Mouse (Mus musculus): ENCODE data around the gene Cd3eap. TPM values are rescaled to one million over a fixed set of nuclear protein-coding genes. Genes with fewer than 3 reads are reported as not detected.

Cd3eap gene
- polyA plus RNA-seq, 1 experiment from 2014 or later, result 19.5 TPM

DNA sequence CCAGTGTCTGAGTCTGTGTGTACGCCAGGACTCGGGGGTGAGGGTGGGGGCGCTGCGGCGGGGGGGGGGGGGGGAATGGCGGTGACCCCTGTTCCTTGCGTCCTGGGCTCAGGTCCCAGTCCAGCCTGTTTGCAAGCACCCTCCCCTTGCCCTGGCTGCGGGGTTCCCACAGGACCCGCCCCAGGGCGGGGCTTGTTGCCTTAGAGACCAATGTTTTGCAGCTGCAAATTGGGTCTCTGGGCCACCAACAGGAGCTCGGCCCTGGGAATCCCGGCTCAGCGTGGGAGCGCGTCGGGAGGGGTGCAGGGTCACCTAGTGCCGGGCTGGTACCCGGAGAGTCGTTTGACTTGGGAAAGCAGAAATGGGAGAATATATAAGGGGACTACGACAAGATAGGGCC is 32.9 kb downstream of the Cd3eap start:
- Histone ChIP-seq H3K4me1 (peaks cover 28% of the 10 kb centered on the region), H3K4me3 (peak overlapping the region; percentile 46), H3K9ac (peak overlapping the region; percentile 47), H3K9me3 (replicated peaks) (no peaks in the 10 kb centered on the region), H3K27me3 (replicated peaks) (peaks cover 64% of the 10 kb centered on the region), H3K4me2 (peak overlapping the region; percentile 76), H3K27ac (peak overlapping the region; percentile 42), H3K36me3 (no peaks in the 10 kb centered on the region)
- peak; percentile 64 for ATAC-seq
- 2% methylated on average over 20 of the region's 20 CpGs for WGBS (ENCODE audit: insufficient replicate concordance)

DNA sequence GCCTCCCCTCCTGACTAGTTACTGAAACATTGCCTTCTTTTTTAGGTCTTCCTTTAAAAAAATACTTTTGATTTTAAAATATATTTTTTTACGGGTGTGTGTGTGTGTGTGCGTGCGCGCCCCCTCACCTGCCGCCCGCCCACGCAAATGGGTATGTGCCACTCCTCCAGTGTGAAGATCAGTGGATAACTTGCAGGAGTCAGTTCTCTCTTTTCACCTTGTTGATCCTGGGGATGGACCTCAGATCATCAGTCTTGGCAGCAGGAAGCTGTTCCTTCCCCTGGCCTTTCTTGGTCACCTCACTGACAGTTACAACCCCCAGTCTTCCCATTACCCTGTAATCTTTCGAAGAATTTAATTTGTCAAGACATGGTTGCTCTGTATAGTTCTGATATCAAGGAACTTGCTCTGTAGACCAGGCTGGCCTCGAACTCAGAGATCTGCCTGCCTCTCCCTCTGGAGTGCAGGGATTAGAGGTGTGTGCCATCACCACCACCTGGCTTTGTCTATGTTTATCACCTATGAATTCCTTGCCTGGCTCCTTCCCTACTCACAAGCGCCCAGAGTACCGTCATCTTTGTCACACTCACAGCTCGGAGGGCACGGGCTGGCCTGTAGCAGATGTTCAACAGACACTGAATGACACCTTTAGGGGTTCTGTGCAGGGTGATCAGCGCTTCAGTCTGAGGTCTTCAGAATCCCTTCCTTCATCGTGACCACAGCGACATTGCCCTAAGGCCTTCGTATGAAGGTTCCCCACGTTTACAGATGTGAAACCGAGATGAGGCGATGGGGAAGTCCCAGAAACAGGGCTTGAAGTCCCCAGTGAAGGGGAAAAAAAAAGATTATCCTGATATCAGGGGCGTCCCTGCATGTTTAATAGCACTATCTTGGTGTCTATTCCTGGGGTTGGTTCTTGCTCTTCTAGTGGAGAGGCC is 33.8 kb downstream of the Cd3eap start:
- Histone ChIP-seq H3K4me1 (peaks cover 28% of the 10 kb centered on the region), H3K4me2 (peak overlapping the region; percentile 76), H3K9ac (no peak overlapping the region), H3K4me3 (peak overlapping the region; percentile 46), H3K36me3 (no peaks in the 10 kb centered on the region), H3K27me3 (replicated peaks) (peaks cover 69% of the 10 kb centered on the region), H3K27ac (no peak overlapping the region), H3K9me3 (replicated peaks) (no peaks in the 10 kb centered on the region)
- WGBS (ENCODE audit: insufficient replicate concordance), result 52% methylated on average over 21 of the region's 21 CpGs
- ATAC-seq, result no peak

DNA sequence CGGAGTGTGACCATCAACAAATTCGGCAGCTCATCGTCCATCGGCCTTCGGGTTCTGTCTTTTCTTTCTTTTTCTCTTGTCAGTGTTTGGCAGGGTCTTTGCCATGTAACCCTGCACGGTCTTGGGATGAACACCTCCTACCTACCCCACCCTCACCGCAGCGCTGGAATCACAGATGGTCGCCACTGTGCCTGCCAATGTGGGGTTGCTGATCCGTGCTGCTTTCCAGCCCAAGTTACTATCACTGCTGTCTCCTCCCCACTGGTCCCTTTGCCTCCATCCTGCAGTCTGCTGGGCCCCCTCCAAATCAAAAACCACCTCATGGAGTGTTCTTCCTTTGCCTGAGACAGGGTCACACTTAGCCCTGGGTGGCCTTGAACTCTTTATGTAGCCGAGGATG is 35.1 kb downstream of the Cd3eap start:
- Histone ChIP-seq H3K9ac (no peak overlapping the region), H3K27me3 (replicated peaks) (peaks cover 70% of the 10 kb centered on the region), H3K36me3 (no peaks in the 10 kb centered on the region), H3K4me3 (no peak overlapping the region), H3K4me1 (peaks cover 41% of the 10 kb centered on the region), H3K27ac (no peak overlapping the region), H3K9me3 (replicated peaks) (no peaks in the 10 kb centered on the region), H3K4me2 (no peak overlapping the region)
- no peak for ATAC-seq
- WGBS (ENCODE audit: insufficient replicate concordance), result 75% methylated on average over 11 of the region's 11 CpGs

- WGBS (ENCODE audit: insufficient replicate concordance), result 42% methylated on average over 9 of the region's 9 CpGs
- H3K9me3 ChIP-seq (replicated peaks), result no peaks in the 10 kb centered on the region
- peaks cover 79% of the 10 kb centered on the region for H3K27me3 ChIP-seq (replicated peaks)
- H3K4me1 ChIP-seq, result peaks cover 36% of the 10 kb centered on the region
- no peak overlapping the region for H3K27ac ChIP-seq
- H3K36me3 ChIP-seq, result no peaks in the 10 kb centered on the region
- no peak overlapping the region for H3K9ac ChIP-seq
- H3K4me3 ChIP-seq, result no peak overlapping the region
- no peak overlapping the region for H3K4me2 ChIP-seq
- ATAC-seq, result no peak
Observed at GRCm38 (mm10) chr7:19322489-19322888, 36.8 kb downstream of the Cd3eap start.

- H3K9me3 ChIP-seq (replicated peaks), result no peaks in the 10 kb centered on the region
- H3K4me3 ChIP-seq, result no peak overlapping the region
- no peak for ATAC-seq
- H3K27me3 ChIP-seq (replicated peaks), result peaks cover 85% of the 10 kb centered on the region
- H3K9ac ChIP-seq, result no peak overlapping the region
- H3K36me3 ChIP-seq, result no peaks in the 10 kb centered on the region
- WGBS (ENCODE audit: insufficient replicate concordance), result 42% methylated on average over 5 of the region's 5 CpGs
- peaks cover 26% of the 10 kb centered on the region for H3K4me1 ChIP-seq
- no peak overlapping the region for H3K27ac ChIP-seq
- H3K4me2 ChIP-seq, result no peak overlapping the region
Observed at GRCm38 (mm10) chr7:19321464-19321863, 37.8 kb downstream of the Cd3eap start.

DNA sequence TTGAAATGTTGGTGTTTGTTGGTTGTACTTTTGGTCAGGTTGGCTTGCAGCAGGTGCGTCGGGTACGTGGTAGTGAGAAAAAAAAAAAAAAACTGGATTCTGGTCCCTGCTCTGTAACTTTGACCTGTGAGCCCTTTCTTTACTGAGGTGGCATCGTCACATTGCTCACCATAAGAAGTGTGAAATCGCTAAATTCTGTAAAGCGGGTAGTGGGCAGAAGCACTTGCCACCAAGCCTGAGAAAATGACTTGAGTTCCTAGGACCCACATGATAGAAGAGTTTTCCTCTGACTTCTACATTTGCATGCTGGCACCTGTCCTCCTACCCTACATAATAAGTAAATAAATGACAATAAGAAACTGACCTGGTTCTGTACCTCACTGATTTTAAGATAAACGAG is 38.6 kb downstream of the Cd3eap start:
- H3K27me3 ChIP-seq (replicated peaks), result peaks cover 92% of the 10 kb centered on the region
- no peak overlapping the region for H3K9ac ChIP-seq
- H3K4me3 ChIP-seq, result no peak overlapping the region
- no peaks in the 10 kb centered on the region for H3K9me3 ChIP-seq (replicated peaks)
- WGBS (ENCODE audit: insufficient replicate concordance), result 27% methylated on average over 7 of the region's 7 CpGs
- ATAC-seq, result no peak
- H3K4me2 ChIP-seq, result peak overlapping the region; percentile 69
- H3K4me1 ChIP-seq, result peaks cover 17% of the 10 kb centered on the region
- H3K36me3 ChIP-seq, result no peaks in the 10 kb centered on the region
- H3K27ac ChIP-seq, result no peak overlapping the region

DNA sequence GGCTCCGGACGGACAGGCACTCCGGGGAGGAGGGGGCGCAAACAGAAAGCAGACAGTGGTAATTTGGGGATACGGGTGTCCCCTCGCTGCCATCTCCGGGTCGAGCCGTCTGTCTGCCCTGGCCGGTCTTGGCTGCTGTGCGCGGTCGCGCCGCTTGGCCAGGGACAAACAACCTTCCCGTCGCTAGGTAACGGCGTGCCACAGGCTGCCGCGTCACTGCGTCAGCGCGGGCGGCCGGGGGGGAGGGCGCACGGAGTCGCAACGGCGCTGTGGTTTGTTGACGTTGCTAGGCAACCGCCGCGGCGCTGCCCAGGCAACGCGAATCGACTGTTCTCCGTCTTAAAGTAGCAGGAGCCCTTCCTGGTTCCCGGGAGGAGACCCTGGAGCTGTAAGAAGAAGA is 39.4 kb downstream of the Cd3eap start:
- Histone ChIP-seq H3K4me2 (peak overlapping the region; percentile 69), H3K4me3 (peak overlapping the region; percentile 44), H3K9me3 (replicated peaks) (no peaks in the 10 kb centered on the region), H3K9ac (peak overlapping the region; percentile 37; the same call in 1 of the 2 replicates), H3K27me3 (replicated peaks) (peaks cover 99% of the 10 kb centered on the region), H3K27ac (no peak overlapping the region), H3K4me1 (peaks cover 15% of the 10 kb centered on the region), H3K36me3 (no peaks in the 10 kb centered on the region)
- under 1% methylated on average over 41 of the region's 41 CpGs for WGBS (ENCODE audit: insufficient replicate concordance)
- peak; percentile 82 for ATAC-seq

DNA sequence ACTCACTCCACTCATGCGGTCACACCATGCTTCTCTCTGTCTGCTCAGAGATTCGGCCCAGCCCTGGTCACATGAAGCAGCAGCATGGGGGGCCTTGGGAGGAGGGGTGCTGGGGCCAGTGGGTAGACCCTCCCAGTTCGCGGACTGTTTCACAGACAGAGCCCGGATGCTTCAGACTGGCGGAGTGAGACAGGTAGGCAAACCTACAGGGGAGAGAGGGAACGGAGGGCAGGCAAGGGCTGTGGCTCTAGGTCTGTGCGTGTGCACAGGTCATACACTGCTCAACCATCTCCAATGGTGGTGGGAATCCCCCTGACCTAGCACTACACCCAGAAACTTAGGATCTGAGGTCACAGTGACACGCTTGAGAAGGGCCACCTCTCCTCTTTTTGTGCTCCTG is 39.8 kb downstream of the Cd3eap start:
- Histone ChIP-seq H3K36me3 (no peaks in the 10 kb centered on the region), H3K27ac (no peak overlapping the region), H3K27me3 (replicated peaks) (peaks cover 100% of the 10 kb centered on the region), H3K9ac (peak overlapping the region; percentile 37; the same call in 1 of the 2 replicates), H3K4me2 (peak overlapping the region; percentile 69), H3K9me3 (replicated peaks) (no peaks in the 10 kb centered on the region), H3K4me1 (peaks cover 15% of the 10 kb centered on the region), H3K4me3 (peak overlapping the region; percentile 44)
- 22% methylated on average over 9 of the region's 9 CpGs for WGBS (ENCODE audit: insufficient replicate concordance)
- peak; percentile 66 for ATAC-seq

GRCm38 (mm10) chr7:19318676-19319075 is 40.6 kb downstream of the Cd3eap start:
- peaks cover 15% of the 10 kb centered on the region for H3K4me1 ChIP-seq
- H3K27me3 ChIP-seq (replicated peaks), result peaks cover 100% of the 10 kb centered on the region
- H3K4me2 ChIP-seq, result no peak overlapping the region
- no peak overlapping the region for H3K4me3 ChIP-seq
- no peak overlapping the region for H3K27ac ChIP-seq
- H3K36me3 ChIP-seq, result no peaks in the 10 kb centered on the region
- 40% methylated on average over 7 of the region's 7 CpGs for WGBS (ENCODE audit: insufficient replicate concordance)
- H3K9me3 ChIP-seq (replicated peaks), result no peaks in the 10 kb centered on the region
- ATAC-seq, result no peak
- H3K9ac ChIP-seq, result no peak overlapping the region

GRCm38 (mm10) chr7:19318201-19318600 is 41.1 kb downstream of the Cd3eap start:
- Histone ChIP-seq H3K27ac (no peak overlapping the region), H3K27me3 (replicated peaks) (peaks cover 100% of the 10 kb centered on the region), H3K4me2 (no peak overlapping the region), H3K4me1 (peaks cover 15% of the 10 kb centered on the region), H3K9me3 (replicated peaks) (no peaks in the 10 kb centered on the region), H3K4me3 (no peak overlapping the region), H3K36me3 (no peaks in the 10 kb centered on the region), H3K9ac (no peak overlapping the region)
- WGBS (ENCODE audit: insufficient replicate concordance), result 52% methylated on average over 2 of the region's 2 CpGs
- no peak for ATAC-seq

- 13% methylated on average over 14 of the region's 14 CpGs for WGBS (ENCODE audit: insufficient replicate concordance)
- H3K4me2 ChIP-seq, result 0 out of 2 replicates have a peak overlapping the region, but pooled peaks have one; percentile 4
- H3K36me3 ChIP-seq, result no peaks in the 10 kb centered on the region
- peaks cover 15% of the 10 kb centered on the region for H3K4me1 ChIP-seq
- no peak overlapping the region for H3K27ac ChIP-seq
- no peak for ATAC-seq
- no peak overlapping the region for H3K9ac ChIP-seq
- H3K4me3 ChIP-seq, result no peak overlapping the region
- H3K9me3 ChIP-seq (replicated peaks), result no peaks in the 10 kb centered on the region
- H3K27me3 ChIP-seq (replicated peaks), result peaks cover 100% of the 10 kb centered on the region
Observed at GRCm38 (mm10) chr7:19316451-19317161, 42.7 kb downstream of the Cd3eap start.

DNA sequence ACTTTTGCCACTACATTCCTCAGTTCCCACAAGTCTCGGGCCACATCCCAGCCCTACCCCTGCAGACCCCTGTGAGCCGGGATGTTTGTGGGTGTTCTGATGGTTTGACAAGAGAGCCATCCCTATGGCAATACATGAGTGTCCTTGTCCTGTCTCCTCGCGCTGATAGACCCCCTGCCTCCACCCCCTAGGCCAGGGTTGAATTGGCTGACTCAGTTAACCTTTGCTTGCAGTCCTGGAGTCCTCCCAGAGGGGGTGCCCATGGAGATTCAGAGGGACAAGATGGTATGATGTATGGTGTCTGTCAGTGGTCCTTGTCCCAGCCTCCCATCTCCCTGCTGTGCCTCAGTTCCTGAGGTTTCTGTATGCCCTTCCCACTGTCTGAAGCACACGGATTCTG is 45.2 kb downstream of the Cd3eap start:
- H3K9me3 ChIP-seq (replicated peaks), result no peaks in the 10 kb centered on the region
- H3K4me1 ChIP-seq, result peaks cover 17% of the 10 kb centered on the region
- no peak overlapping the region for H3K4me2 ChIP-seq
- H3K4me3 ChIP-seq, result no peak overlapping the region
- no peak overlapping the region for H3K27ac ChIP-seq
- H3K9ac ChIP-seq, result no peak overlapping the region
- no peaks in the 10 kb centered on the region for H3K36me3 ChIP-seq
- peaks cover 92% of the 10 kb centered on the region for H3K27me3 ChIP-seq (replicated peaks)
- no peak for ATAC-seq
- WGBS (ENCODE audit: insufficient replicate concordance), result 38% methylated on average over 5 of the region's 5 CpGs
